9 mouse cellular contexts compared by ENCODE assay signal in genomic region chr5:148495173-148495572, GRCm38 (mm10). TPM values are rescaled to one million over a fixed set of nuclear protein-coding genes. Genes with fewer than 3 reads are reported as not detected.
DNase-seq lines count a peak whose midpoint lies in the region; ATAC-seq lines count a peak whose summit lies in the region.
"Had no signal": no experiment of that assay in that cellular context is flagged by ENCODE, and none has a peak within 500 bp of the region (broad histone marks: within the 10 kb centered on the region; RNA-seq: fewer than 3 reads in every experiment).

No protein-coding gene starts in this region.

- H3K27me3 ChIP-seq in midbrain, embryonic 11.5 days (ENCODE audit: control insufficient read depth, insufficient read depth, low read length) = no peaks in the 10 kb centered on the region
- H3K27me3 ChIP-seq in midbrain, embryonic 13.5 days = no peaks in the 10 kb centered on the region
- no peaks in the 10 kb centered on the region for H3K27me3 ChIP-seq in embryonic facial prominence, embryonic 14.5 days (replicated peaks; ENCODE audit: control insufficient read depth, insufficient read depth, low read length)
- H3K27me3 ChIP-seq: embryonic facial prominence, embryonic 12.5 days had no signal

- no peaks in the 10 kb centered on the region for H3K36me3 ChIP-seq in midbrain, embryonic 11.5 days (ENCODE audit: control insufficient read depth, insufficient read depth, low read length)
- no peaks in the 10 kb centered on the region for H3K36me3 ChIP-seq in midbrain, embryonic 13.5 days
- no peaks in the 10 kb centered on the region for H3K36me3 ChIP-seq in embryonic facial prominence, embryonic 14.5 days (ENCODE audit: control insufficient read depth, insufficient read depth, low read length)
- H3K36me3 ChIP-seq: embryonic facial prominence, embryonic 12.5 days had no signal

- no peak overlapping the region for H3K27ac ChIP-seq in midbrain, embryonic 11.5 days (ENCODE audit: low read depth, low read length)
- H3K27ac ChIP-seq in midbrain, embryonic 13.5 days = no peak overlapping the region
- H3K27ac ChIP-seq in embryonic facial prominence, embryonic 14.5 days (replicated peaks; ENCODE audit: low read depth, low read length) = no peak overlapping the region
- H3K27ac ChIP-seq: embryonic facial prominence, embryonic 12.5 days had no signal

- intact Hi-C loops in left cerebral cortex, postnatal 4 days (cut with DNase I) = no loop called here

- no peak for ATAC-seq in midbrain, embryonic 11.5 days (ENCODE audit: low FRiP score)
- ATAC-seq in midbrain, embryonic 13.5 days = no peak
- ATAC-seq in embryonic facial prominence, embryonic 14.5 days (ENCODE audit: low read depth) = no peak

- no peak overlapping the region for H3K9ac ChIP-seq in midbrain, embryonic 11.5 days (ENCODE audit: low read length)
- no peak overlapping the region for H3K9ac ChIP-seq in midbrain, embryonic 13.5 days (replicated peaks)
- H3K9ac ChIP-seq in embryonic facial prominence, embryonic 14.5 days (ENCODE audit: low read depth, low read length) = no peak overlapping the region
- H3K9ac ChIP-seq: embryonic facial prominence, embryonic 12.5 days had no signal

- H3K4me3 ChIP-seq in midbrain, embryonic 11.5 days (ENCODE audit: low read depth, low read length) = no peak overlapping the region
- no peak overlapping the region for H3K4me3 ChIP-seq in midbrain, embryonic 13.5 days (replicated peaks)
- no peak overlapping the region for H3K4me3 ChIP-seq in embryonic facial prominence, embryonic 14.5 days (ENCODE audit: low read depth, low read length)
- H3K4me3 ChIP-seq: embryonic facial prominence, embryonic 12.5 days had no signal

- no peak overlapping the region for H3K4me2 ChIP-seq in midbrain, embryonic 11.5 days
- H3K4me2 ChIP-seq in midbrain, embryonic 13.5 days (replicated peaks) = no peak overlapping the region
- no peak overlapping the region for H3K4me2 ChIP-seq in embryonic facial prominence, embryonic 14.5 days (ENCODE audit: low read depth, low read length)
- H3K4me2 ChIP-seq: embryonic facial prominence, embryonic 12.5 days had no signal

- no peaks in the 10 kb centered on the region; the same call in 1 of the 2 replicates for H3K9me3 ChIP-seq in midbrain, embryonic 11.5 days (ENCODE audit: control insufficient read depth, low read length)
- peaks cover 11% of the 10 kb centered on the region; the same call in 1 of the 2 replicates for H3K9me3 ChIP-seq in midbrain, embryonic 13.5 days
- peaks cover 6% of the 10 kb centered on the region; the same call in 1 of the 2 replicates for H3K9me3 ChIP-seq in embryonic facial prominence, embryonic 14.5 days (ENCODE audit: control insufficient read depth, low read length)

- 74% methylated on average over 10 of the region's 10 CpGs for whole genome bisulfite sequencing in midbrain, embryonic 11.5 days
- WGBS in midbrain, embryonic 13.5 days = 73% methylated on average over 10 of the region's 10 CpGs
- WGBS in embryonic facial prominence, embryonic 14.5 days = 38% methylated on average over 10 of the region's 10 CpGs

- no peaks in the 10 kb centered on the region for H3K4me1 ChIP-seq in midbrain, embryonic 11.5 days (ENCODE audit: control insufficient read depth, insufficient read depth, low read length)
- no peaks in the 10 kb centered on the region for H3K4me1 ChIP-seq in midbrain, embryonic 13.5 days (replicated peaks)
- H3K4me1 ChIP-seq in embryonic facial prominence, embryonic 14.5 days (ENCODE audit: control insufficient read depth, insufficient read depth, low read length) = peaks cover 3% of the 10 kb centered on the region; the same call in 1 of the 2 replicates
- H3K4me1 ChIP-seq: embryonic facial prominence, embryonic 12.5 days had no signal

- peak; percentile 49 for DNase-seq in midbrain, embryonic 11.5 days (ENCODE audit: low spot score, missing footprints)
- peak; percentile 39 for DNase-seq in embryonic facial prominence, embryonic 14.5 days (ENCODE audit: low spot score)
- DNase-seq in lung, postnatal 36 days = peak; percentile 73
- peak; percentile 71 for DNase-seq in thymus, postnatal 4 days
- DNase-seq in left cerebral cortex, postnatal 4 days = no peak
- no peak for DNase-seq in right cerebral cortex, postnatal 25 days
- no peak for DNase-seq in urinary bladder, adult 2 months (ENCODE audit: low spot score)

RNA-seq across cellular contexts. Expression of gene Ubl3, which starts 57.4 kb away (rescaled TPM):
- 64.5 and 66.9 TPM in 2 replicates for polyA plus RNA-seq in midbrain, embryonic 11.5 days (2014; fragmentation: Nextera tagmentation; extraction: Ambion mirVana)
- polyA plus RNA-seq in midbrain, embryonic 13.5 days (2015; fragmentation: Nextera tagmentation; extraction: Ambion mirVana) = 55.3 and 69.1 TPM in 2 replicates
- 73.2 and 73.8 TPM in 2 replicates for polyA plus RNA-seq in embryonic facial prominence, embryonic 14.5 days (2014; fragmentation: Nextera tagmentation; extraction: Ambion mirVana)
- total RNA-seq in left cerebral cortex, postnatal 4 days (2021) = 10 to 100 TPM; 88.4 to 91.0 TPM
- 50.8 and 66.5 TPM in 2 replicates for polyA plus RNA-seq in urinary bladder, adult 2 months (2012; rRNA removed)

Comparison
In these comparisons a context has a peak if more than half of its experiments do, and no peak if none do; other contexts are left out.
1. DNase-seq: peak in midbrain, embryonic 11.5 days (single experiment), embryonic facial prominence, embryonic 14.5 days (single experiment), lung, postnatal 36 days (single experiment) and thymus, postnatal 4 days (single experiment); none in left cerebral cortex, postnatal 4 days (single experiment), right cerebral cortex, postnatal 25 days (single experiment) and urinary bladder, adult 2 months (single experiment).